Mouse (Mus musculus) granulocyte monocyte progenitor cell, adult 5-6 weeks (primary cell): Measurements from ENCODE around the gene Gins2. TPM values are rescaled to one million over a fixed set of nuclear protein-coding genes. Genes with fewer than 3 reads are reported as not detected.

Source experiments
- ATAC-seq: replicated peaks from 2 replicates; pipeline ENCODE4 v1.8.0; 2016; ENCODE audit warnings: mild to moderate bottlenecking, moderate TSS enrichment, inconsistent platforms; ENCODE audit not compliant: poor library complexity, severe bottlenecking
- total RNA-seq, 2 experiments: library from RNA; stranded (forward) in 1 of 2; stranded (reverse) in 1 of 2; fragments of 200-712, 200-1000 nt in 1 of 2; fragments of >200 nt in 1 of 2; fragmentation: Nextera tagmentation in 1 of 2; gene quantifications; 2 replicates each; pipeline ENCODE4 v1.2.3; 2014 to 2017

Gene Gins2
- total RNA-seq, 2 experiments from 2014 or later: 47.6 to 81.8 TPM

DNA sequence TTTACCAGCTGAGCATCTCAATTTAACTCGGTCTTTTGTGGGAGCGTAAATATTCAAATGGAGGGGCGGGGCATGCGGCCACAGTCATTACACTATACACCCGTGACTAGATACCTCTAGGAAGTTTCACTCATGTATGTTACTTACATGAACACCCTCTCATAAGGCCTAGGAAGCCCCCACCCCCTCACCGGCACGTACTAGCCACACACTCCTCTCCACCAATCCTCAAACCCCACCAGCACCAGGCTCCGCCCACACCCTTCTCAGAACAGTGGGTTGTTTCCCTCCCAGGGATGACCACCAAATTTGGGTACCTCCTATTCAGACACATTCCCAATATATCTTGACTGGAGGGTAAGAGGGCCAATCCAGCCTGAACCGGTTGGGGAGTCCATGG is 18.4 kb upstream of the Gins2 start:
- peak; percentile 28; the same call in 1 of the 2 replicates for ATAC-seq

DNA sequence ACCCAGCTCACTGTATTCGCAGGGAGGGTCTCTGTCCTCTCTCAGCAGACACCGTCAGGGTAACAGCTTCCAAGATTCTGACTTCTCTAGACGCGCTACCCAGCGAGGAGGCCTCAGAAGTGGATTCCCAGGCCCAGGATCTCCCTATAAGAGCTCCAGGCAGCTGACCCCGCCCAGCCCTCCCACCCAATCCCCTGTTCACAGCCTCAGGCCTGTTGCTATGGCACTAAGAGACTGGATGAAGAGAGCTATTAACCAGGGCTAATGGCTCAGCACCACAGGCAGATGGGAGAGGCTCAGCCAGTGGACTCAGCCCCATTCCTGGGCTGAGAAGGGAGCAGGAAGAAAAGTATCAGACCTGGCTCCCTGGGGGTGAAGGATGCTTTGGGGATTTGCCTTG is 13.6 kb upstream of the Gins2 start:
- no peak for ATAC-seq

DNA sequence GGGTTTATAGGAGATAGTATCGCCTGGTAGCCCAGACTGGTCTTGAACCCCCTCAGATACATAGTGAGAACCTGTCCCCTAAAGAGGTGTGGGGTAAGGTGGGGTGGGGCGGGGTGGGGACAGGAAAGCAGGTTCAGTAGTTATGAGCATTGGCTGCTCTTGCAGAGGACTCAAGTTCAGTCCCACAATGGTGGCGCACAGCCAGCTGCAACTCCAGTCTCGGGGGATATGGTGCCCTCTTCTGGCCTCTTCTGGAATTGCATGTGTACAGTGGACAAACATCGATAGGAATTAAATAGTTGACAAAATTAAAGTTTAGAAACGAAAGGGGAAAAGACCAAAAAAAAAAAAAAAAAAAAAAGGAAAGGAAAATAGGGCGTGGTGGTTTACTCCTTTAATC is 10.4 kb upstream of the Gins2 start:
- ATAC-seq: peak; percentile 67

DNA sequence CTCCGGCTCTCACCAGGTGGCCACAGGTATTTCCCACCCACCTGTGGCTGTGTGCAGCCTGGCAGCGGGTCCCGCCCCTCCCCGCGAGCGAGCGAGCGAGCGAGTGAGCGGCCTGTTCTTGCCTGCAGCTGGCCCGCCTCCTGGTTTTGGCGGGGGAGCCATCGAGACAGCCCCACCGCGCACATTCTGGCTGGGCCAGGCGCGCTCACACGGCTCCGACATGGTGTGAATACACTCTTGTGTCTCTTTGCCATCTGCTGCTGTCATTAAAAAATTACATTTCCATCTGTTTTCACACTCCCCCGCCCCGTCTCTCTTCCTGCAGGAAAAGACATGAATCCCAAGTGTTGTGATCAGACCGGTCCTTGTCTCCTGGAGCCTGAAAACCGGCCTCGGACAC is 9.5 kb upstream of the Gins2 start:
- no peak for ATAC-seq

DNA sequence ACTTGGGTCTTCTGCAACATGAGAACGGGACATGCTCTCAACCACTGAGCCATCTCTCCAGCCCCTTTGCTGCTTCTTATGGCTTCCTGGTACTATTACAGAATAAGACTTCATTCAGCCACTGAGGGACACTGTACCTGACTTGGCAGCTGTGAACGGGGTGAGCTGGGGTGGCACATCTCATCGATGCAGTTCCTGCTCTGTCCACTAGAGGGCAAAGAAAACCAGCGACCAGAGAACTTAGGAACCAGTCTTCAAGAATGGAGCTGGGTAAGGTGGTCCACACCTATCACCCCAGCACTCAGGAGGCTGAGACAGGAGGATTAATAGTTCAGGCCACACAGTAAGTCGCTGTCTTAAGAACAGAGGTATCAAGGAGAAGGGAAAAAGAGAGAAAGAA is 6.9 kb upstream of the Gins2 start:
- ATAC-seq: peak; percentile 73

DNA sequence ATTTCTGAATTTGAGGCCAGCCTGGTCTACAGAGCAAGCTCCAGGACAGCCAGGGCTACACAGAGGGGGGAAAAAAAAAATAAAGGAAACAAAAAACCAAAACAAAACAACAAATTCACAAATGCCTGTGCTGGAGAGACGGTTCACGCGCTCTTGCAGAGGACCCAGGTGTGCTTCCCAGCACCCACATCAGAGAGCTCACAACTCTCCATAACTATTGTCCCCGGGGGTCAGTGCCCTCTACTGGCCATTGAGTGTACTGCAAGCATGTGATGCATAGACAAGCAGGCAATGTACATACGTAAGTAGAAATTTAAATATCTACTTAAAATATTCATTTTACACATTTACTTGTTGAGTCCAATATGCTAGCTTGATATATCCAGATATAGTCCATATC is 5.5 kb upstream of the Gins2 start:
- ATAC-seq: no peak

DNA sequence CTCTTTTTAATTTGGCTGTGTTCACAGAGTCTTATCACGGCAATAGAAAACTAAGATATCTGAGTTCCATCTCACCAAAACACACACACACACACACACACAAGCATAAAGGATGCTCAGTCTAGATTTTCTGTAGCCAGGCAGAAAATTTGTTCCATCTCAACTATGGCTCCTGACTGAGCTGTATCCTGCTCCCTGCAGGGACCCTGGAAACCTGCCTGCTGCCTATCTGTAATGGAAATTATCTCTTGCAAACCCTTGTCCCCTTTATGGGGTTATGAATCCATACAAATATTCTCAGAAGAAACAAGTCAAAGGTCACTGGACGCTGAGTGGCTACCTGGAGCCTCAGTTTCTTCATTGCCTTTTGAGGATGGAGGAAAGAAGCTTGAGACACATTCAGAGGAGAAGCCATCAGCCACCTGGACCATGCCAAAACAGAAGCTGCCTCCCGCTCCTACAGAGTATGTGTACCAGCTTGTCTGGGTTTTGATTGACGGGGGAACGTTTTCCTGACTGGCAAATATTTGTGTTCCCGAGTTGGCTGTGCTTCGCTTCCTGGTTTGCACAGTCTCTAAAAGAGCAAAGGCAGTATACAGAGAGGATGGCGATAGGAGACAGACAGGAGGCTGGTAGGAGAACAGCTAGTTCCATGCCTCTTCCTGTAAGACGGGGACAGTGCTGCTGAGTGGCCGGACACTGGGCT is 2.6 kb upstream of the Gins2 start:
- ATAC-seq: no peak

DNA sequence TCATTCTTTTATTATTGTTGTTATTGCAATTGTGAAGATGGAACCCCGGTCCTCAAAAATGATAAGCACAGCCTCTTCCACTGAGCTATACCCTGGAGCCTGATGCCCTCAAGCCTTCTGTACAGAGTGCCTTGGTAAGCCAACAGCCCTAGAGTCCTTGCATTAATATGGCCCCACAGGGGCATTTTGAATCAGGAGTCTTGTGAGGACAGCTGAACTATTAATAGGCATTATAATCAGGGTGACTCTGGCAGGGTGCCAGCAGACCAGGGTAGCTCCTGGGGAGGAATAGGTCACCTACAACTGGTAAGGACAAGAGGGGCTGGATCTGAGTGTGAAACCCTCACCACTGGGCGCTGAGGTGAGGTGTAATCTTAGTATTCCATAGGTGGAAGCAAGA is 817 bp upstream of the Gins2 start:
- no peak for ATAC-seq

DNA sequence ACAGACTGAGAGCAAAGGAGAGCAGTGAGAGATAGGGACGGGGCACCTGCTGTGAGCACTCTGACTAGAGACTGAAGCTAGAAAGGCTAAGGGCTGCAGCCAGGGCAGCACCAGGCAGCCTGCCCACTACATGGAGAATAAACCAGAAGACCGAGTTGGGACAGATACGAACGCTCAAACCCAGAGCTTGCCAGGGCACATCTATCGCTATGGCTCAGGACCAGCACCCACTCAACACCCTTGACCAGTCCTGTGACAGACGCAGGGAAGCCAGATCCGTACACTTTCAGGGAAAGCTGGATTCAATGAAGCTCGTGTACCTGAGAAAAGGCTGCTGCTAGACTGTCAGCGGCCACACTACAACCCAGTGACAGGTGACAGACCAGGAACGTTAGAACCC is 3.6 kb downstream of the Gins2 start:
- no peak for ATAC-seq

DNA sequence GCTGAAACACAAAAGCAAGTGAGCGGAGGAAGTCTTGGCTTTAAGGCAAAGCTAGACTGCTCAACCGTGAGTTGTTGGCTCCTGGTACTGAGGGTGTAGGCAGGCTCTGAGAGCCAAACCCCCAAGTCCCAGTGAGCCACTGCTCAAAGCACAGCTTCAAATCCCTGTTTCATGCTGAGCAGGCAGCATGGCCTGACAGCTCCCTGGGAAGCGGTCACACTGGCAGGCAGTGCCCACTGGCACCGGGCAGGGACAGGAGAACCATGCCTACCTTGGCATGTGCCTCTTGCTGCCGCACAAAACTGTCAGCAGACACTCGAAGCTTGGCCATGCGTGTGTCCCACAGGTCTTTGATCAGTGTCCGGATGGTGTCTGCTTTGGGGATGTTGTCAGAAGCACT is 7.3 kb downstream of the Gins2 start:
- ATAC-seq: no peak

DNA sequence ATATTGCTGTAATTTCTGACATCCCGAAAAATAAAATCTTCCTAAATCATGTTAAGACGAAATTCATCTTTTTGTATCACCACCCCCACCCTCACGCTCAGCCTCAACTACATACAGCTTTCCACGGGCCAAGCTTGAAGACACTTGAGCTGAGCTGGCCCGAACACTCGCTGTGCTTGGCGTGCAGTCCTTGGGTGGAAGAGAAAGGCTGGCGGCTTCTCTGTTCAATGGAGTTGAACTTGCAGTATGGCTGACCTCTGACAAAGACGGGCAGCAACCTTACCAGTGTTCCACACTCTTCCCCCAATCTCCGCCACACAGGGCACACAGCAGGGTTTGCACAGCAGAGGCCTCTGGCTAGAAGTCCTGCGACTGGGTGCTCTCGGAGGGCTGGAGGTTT is 7.8 kb downstream of the Gins2 start:
- no peak for ATAC-seq

DNA sequence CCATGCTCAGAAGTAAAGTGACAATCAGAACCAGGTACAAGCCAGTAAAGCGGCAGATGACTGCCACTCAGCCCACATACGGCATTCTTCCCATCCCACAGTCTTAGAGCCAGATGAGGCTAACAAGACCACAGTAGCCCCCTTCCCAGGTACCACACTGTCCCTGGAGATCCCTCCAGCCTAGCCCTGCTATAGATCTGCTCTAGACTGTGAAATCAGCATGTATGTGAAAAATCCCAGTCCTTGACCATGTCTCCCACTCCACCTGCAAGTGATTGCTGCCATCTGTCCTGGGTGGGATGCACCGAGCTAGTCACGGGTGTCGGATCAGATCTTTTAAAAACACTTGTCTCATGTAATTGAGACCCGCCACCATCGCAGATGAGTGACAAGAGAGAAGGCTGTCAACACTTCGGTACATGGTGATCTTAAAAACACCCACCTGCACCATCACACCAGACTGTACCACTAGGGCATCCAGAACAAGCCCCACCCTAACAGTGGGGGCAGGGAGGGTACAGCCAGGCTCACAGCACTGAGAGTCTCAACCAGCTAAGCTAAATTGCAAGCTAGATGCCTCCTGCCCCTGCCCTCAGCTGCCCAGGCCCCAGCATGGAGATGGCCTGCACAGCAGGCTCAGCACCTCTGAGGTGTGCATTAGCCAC is 8.6 kb downstream of the Gins2 start:
- no peak for ATAC-seq

DNA sequence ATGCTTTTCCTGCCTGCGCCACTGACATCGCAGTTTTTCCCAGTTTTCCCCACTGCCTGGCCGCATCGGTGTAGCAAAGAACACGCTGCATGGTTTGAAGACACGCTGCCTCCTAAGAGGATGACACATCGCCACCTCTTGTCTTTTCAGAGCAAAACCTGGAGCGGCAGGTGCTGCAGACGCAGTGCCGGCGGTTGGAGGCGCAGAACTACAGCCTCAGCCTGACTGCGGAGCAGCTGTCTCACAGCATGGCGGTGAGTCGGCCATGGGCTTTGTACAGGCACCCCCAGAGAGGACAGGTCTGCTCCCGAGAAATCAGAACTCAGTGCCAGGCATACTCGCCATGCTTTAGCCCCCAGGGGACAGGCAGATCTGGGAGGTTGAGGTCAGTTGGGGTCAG is 11.3 kb downstream of the Gins2 start:
- ATAC-seq: no peak

DNA sequence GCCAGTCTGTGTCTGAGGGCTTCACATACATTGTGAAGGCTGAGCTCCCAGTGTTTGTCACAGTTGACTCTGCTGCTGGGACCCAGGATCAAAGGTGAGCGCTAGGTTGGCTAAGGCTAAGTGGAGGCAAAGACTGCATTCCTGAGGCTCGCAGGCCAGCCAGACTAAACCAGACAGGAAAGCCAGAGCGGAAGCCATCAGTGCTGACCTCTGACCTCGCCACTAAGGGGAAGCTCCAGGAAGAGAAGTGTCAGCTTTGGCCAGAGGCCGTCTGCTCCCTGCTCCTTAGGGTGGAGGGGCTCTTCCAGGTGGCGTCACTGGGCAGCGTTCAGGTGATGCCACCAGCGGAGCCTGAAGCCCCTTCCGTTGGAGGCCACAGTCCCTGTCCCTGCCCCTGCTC is 13.3 kb downstream of the Gins2 start:
- ATAC-seq: no peak

DNA sequence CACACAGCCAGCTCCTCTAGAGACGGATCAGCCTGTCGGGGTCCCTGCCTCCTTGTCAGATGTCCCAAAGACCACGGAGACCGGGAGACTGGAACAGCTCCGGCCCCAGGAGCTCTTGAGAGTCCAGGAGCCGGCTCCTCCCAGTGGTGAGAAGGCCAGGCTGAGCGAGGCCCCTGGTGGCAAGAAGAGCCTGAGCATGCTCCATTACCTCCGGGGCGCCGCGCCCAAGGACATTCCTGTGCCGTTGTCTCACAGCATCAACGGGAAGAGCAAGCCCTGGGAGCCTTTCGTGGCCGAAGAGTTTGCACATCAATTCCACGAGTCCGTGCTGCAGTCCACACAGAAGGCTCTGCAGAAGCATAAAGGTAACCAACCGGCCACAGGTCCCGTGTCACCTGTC is 14.2 kb downstream of the Gins2 start:
- ATAC-seq: no peak

DNA sequence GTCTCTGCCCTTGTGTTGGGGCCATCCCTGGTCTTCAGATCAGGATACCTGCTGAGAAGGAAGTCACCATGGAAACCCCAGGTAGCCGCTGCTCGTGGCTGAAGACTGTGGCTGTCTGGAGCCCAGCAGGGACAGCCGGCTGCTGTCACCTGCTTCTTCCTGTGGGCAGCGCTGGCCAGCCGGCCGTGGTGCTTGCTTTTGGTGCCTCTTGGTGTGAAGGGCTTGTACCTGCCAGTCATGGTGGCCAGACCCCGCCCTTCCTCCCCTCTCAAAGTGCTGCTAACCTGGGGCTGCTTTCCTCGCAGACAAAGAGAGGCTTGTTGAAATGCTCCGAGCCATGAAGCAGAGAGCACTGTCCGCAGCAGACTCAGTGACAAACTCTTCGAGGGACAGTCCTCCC is 15.2 kb downstream of the Gins2 start:
- ATAC-seq: no peak

DNA sequence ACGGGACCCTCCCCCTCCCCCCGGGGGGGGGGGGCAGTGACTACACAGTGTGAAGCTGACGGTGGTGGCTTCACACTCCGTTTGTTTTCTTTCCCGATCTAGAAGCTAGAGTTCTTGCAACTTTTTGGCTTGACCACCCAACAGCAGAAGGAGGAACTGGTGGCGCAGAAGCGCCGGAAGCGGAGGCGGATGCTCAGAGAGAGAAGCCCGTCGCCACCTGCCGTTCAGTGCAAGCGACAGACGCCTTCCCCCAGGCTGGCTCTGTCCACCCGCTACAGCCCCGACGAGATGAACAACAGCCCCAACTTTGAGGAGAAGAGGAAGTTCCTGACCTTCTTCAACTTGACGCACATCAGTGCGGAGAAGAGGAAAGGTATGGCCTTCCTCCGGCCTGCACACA is 16.6 kb downstream of the Gins2 start:
- peak; percentile 72 for ATAC-seq

DNA sequence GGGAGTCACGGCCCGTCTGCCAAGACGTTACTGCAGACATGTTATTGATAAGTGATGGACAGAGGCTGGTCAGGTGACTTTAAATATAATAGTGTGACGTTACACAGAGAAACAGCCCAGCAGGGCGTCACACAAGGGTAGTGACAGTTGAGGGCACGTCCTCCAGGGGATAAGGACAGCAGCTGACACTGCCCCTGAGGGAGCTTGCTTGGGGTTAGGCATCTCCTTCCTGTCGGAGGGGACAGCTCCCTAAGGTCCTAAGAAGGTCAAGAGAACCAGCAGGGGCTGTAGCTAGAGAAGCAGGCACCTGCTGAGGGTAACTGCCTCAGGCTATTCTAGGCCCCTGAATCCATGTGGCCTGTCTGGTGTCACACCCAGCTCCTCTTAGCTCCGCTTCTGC is 17.5 kb downstream of the Gins2 start:
- no peak for ATAC-seq

DNA sequence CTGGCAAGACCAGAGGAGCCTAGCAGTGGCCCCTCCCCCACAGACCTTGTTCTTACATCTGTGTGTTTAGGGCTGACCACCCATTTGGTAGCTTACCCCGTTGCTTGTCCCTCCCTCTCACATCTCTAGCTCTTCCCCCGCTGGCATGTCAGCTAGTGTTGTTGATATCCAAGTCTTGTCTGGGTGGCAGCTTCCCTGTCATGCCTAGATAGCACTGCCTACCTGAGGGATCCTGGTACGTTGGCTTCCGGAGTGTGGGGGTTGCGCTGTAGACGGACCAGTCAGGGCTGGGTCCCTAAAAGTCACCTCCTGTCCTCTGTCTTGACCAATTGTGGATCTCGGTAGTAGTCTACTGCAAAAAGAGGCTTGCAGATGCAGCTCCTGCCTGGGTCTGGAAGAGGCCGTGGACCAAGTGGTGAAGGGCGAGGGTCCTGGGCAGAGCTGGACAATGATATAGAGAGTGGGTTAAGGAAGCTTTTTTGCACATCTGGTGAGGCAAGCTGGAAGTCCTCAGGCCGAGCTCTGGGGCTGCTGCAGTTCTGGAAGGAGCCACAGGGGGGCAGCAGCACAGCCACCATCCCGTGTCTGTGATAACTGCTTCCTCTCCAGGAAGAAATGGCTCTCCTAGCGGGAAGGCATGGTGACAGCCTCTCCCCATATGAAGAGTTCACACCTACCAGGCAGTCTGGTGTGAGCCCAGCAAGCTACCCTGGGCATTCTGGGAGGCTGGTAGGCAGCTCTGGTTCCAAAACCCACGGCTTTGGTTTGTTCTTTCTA is 19.0 kb downstream of the Gins2 start:
- peak; percentile 47 for ATAC-seq

DNA sequence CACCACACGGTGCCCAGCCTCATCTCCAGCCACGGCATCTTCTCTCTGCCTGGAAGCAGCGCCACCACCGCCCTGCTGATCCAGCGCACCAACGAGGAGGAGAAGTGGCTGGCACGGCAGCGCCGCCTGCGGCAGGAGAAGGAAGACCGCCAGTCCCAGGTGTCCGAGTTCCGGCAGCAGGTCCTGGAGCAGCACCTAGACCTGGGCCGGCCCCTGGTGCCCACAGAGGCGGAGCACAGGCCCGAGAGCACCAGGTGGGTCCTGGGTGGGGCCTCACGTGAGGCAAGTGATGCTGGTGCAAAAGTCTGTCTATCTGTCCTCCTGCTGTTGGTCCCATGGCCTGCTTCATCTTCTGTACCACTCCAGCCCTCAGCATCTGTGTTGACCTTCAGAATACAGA is 20.0 kb downstream of the Gins2 start:
- no peak for ATAC-seq

DNA sequence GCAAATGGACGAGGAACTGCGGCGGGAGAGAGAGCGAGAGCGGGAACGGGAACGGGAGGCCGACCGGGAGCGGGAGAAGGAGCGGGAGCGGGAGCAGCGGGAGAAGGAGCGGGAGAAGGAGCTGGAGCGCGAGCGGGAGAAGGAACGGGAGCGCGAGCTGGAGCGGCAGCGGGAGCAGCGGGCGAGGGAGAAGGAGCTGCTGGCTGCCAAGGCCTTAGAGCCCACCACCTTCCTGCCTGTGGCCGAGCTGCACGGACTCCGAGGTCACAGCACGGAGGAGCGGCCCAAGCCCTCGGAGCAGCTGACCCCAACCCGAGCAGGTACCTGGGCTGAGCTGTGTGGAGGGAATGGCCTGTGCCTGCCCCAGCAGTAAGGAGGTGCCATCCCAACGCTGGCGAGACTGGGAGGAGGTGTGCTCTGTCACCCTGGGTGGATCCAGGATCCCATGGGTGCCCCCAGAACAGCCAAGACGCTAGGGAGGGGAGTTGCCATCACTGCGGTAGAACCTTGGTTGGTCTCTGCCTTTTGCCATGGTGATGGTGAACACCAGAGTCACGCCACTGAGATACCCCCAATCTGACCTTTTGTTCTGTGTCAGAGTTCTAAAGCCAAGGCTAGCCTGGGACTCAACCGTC is 20.8 kb downstream of the Gins2 start:
- no peak for ATAC-seq
